Comparison of ENCODE assay signal across 8 mouse cellular contexts in genomic region chr5:64367426-64367825, GRCm38 (mm10).
DNase-seq lines count a peak whose midpoint lies in the region; ATAC-seq lines count a peak whose summit lies in the region.

No protein-coding gene starts in this region.

- H3K4me2 ChIP-seq in kidney, embryonic 16.5 days (replicated peaks; ENCODE audit: low read depth, low read length): 0 out of 2 replicates have a peak overlapping the region, but pooled peaks have one; percentile 7
- H3K4me2 ChIP-seq in stomach, embryonic 16.5 days (ENCODE audit: low read depth, low read length): peak overlapping the region; percentile 17; the same call in 1 of the 2 replicates

- peak overlapping the region; percentile 42; the same call in 1 of the 2 replicates for H3K9ac ChIP-seq in kidney, embryonic 16.5 days (replicated peaks; ENCODE audit: low read length)
- H3K9ac ChIP-seq in stomach, embryonic 16.5 days (ENCODE audit: low read length): peak overlapping the region; percentile 60

- H3K9me3 ChIP-seq in heart, embryonic 10.5 days: no peaks in the 10 kb centered on the region
- peaks cover 6% of the 10 kb centered on the region; the same call in 1 of the 2 replicates for H3K9me3 ChIP-seq in kidney, embryonic 16.5 days (ENCODE audit: low read length)
- H3K9me3 ChIP-seq in stomach, embryonic 16.5 days (replicated peaks; ENCODE audit: control insufficient read depth, low read length): no peaks in the 10 kb centered on the region

- peaks cover 16% of the 10 kb centered on the region for H3K4me1 ChIP-seq in heart, embryonic 10.5 days
- H3K4me1 ChIP-seq in kidney, embryonic 16.5 days (ENCODE audit: insufficient read depth, low read length): peaks cover 43% of the 10 kb centered on the region
- H3K4me1 ChIP-seq in stomach, embryonic 16.5 days (ENCODE audit: control insufficient read depth, insufficient read depth, low read length): peaks cover 37% of the 10 kb centered on the region

- no peak overlapping the region for H3K4me3 ChIP-seq in heart, embryonic 10.5 days
- no peak overlapping the region for H3K4me3 ChIP-seq in kidney, embryonic 16.5 days (ENCODE audit: low read length)
- no peak overlapping the region for H3K4me3 ChIP-seq in stomach, embryonic 16.5 days (replicated peaks; ENCODE audit: low read length)

- peak overlapping the region; percentile 24; the same call in 1 of the 2 replicates for H3K27ac ChIP-seq in heart, embryonic 10.5 days
- peak overlapping the region; percentile 91 for H3K27ac ChIP-seq in kidney, embryonic 16.5 days (ENCODE audit: low read length)
- peak overlapping the region; percentile 91 for H3K27ac ChIP-seq in stomach, embryonic 16.5 days (ENCODE audit: low read length)

- 25% methylated on average over 8 of the region's 8 CpGs for WGBS in heart, embryonic 10.5 days
- 11% methylated on average over 8 of the region's 8 CpGs for WGBS in kidney, embryonic 16.5 days
- 18% methylated on average over 8 of the region's 8 CpGs for WGBS in stomach, embryonic 16.5 days

- H3K27me3 ChIP-seq in heart, embryonic 10.5 days (ENCODE audit: insufficient read depth, poor library complexity, severe bottlenecking): no peaks in the 10 kb centered on the region
- H3K27me3 ChIP-seq in kidney, embryonic 16.5 days (ENCODE audit: insufficient read depth, low read length): no peaks in the 10 kb centered on the region
- H3K27me3 ChIP-seq in stomach, embryonic 16.5 days (ENCODE audit: control insufficient read depth, insufficient read depth, low read length): no peaks in the 10 kb centered on the region

- peak; percentile 48 to 51 for DNase-seq in layer of hippocampus, adult 8-10 months (ENCODE audit: low spot score in 2 of 2)
- no peak for DNase-seq in layer of hippocampus, adult 9-11 months
- DNase-seq in cerebellum, postnatal 25 days: peak; percentile 16 to 50
- no peak for DNase-seq in heart, embryonic 10.5 days (ENCODE audit: low spot score)
- peak; percentile 75 for DNase-seq in lung, postnatal 25 days (ENCODE audit: low spot score)

- no peaks in the 10 kb centered on the region for H3K36me3 ChIP-seq in heart, embryonic 10.5 days
- no peaks in the 10 kb centered on the region for H3K36me3 ChIP-seq in kidney, embryonic 16.5 days (ENCODE audit: insufficient read depth, low read length)
- no peaks in the 10 kb centered on the region for H3K36me3 ChIP-seq in stomach, embryonic 16.5 days (ENCODE audit: control insufficient read depth, insufficient read depth, low read length)

- ATAC-seq in kidney, embryonic 16.5 days (ENCODE audit: low FRiP score, low TSS enrichment): peak; percentile 87
- ATAC-seq in stomach, embryonic 16.5 days (ENCODE audit: insufficient read depth, low FRiP score): peak; percentile 57; the same call in 1 of the 2 replicates
- ATAC-seq in erythroblast, adult 5-6 weeks (replicated peaks; ENCODE audit: low FRiP score, poor library complexity, severe bottlenecking): no peak

Comparison
In these comparisons a context has a peak if more than half of its experiments do, and no peak if none do; other contexts are left out.
1. DNase-seq: peak in layer of hippocampus, adult 8-10 months (2 of 2), cerebellum, postnatal 25 days (2 of 2) and lung, postnatal 25 days (single experiment); none in layer of hippocampus, adult 9-11 months (single experiment) and heart, embryonic 10.5 days (single experiment).
2. H3K27ac ChIP-seq: peak in every context shown above with its lines; median percentile 91 in kidney, embryonic 16.5 days; 91 in stomach, embryonic 16.5 days; 24 in heart, embryonic 10.5 days.